Mouse (Mus musculus): ENCODE data around the gene Mrps12. TPM values are rescaled to one million over a fixed set of nuclear protein-coding genes. Genes with fewer than 3 reads are reported as not detected.
A peak's percentile ranks its signal among the peaks of the same experiment; 100 is the strongest.

Mrps12 gene
- 116 and 124 TPM in 2 replicates for polyA plus RNA-seq (2015; fragmentation: Nextera tagmentation; extraction: Ambion mirVana)

DNA sequence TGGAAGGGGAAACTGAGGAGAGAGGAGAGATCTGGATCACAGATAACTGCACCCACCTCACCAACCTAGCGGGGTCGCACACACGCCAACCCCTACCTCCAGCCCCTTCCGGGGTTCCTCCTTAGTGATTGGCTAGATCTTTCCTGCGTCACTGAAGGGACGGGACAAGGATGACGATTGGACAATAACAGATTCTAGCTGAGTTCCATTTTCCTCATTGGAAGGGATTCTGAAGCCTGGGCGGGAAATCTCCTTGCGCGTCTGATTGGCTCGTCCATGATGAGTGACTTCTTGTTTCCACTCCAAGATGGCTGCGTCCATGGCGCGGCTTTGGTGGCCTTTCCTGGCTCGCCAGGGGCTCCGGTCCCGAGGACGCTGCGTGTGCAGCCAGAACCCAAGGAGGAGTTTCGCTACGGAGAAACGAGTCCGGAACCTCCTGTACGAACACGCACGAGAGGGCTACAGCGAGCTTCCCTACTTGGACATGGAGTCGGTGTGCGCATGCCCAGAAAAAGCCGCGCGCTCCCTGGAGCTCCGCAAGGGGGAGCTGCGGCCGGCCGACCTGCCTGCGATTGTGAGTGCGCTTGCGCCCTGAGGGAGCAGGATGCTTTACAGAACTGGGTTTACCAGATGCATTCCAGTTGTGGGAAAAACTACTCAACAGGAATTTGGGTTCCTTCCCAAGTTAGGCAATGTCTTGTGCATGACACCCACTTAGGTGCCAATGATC, at the start of gene Mrps12, which contains the start of gene Sars2:
Mrps12 (minus strand) TSS at position 112 of the 730 bp plus-strand sequence.
Sars2 (plus strand) TSS at position 284 of the 730 bp plus-strand sequence.
- Histone ChIP-seq H3K4me3 (peak within 1 kb of the TSS; percentile 79), H3K4me1 (peaks cover 17% of the 10 kb centered on the region), H3K9me3 (no peaks in the 10 kb centered on the region), H3K36me3 (peaks cover 35% of the 10 kb centered on the region), H3K27ac (peak within 1 kb of the TSS; percentile 92), H3K27me3 (no peaks in the 10 kb centered on the region), H3K9ac (peak within 1 kb of the TSS; percentile 82), H3K4me2 (peak within 1 kb of the TSS; percentile 77)
- under 1% methylated on average over 39 of the region's 39 CpGs for WGBS
- ATAC-seq (ENCODE audit: borderline replicate concordance, extremely low read depth, low FRiP score, low TSS enrichment) = peak; percentile 98

DNA sequence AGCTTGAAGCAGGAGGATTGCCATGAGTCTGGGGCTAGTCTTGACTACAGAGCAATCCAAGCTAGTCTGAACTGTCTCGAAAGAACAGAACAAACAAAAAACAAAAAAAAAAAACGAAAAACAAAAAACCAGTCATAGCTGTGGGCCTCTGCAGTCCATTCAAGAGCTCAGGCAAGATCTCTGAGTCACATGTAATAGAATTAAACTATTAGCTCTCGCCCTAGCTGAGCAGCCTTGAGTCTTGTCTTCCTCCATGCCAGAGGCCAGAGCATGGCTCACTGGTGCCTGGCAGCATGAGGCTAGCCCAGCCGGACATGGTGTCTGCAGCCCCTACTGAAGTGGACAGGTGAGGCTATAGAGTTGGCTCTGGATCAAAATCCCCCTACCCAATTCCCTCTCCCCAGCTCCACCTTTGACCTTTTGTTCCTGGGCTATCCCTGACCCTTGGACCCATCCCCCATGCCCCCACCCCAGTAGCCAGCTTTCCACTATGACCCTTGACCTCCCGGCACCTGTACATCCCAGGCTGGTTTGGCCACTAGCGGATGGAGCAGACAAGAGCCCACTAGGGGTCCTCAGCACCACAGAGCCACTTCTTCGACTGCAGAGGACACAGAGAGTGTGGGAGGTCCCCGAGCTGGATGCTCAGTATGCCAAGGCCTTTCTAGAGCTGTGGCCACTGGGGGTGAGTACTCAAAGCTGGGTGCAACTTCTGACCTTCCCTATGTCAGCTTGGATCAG, 48.6 kb upstream of the Mrps12 start:
- Histone ChIP-seq H3K9ac (no peak overlapping the region), H3K36me3 (no peaks in the 10 kb centered on the region), H3K4me2 (no peak overlapping the region), H3K27ac (no peak overlapping the region), H3K4me3 (no peak overlapping the region), H3K9me3 (no peaks in the 10 kb centered on the region), H3K4me1 (peaks cover 11% of the 10 kb centered on the region; the same call in 1 of the 2 replicates), H3K27me3 (no peaks in the 10 kb centered on the region)
- 48% methylated on average over 8 of the region's 8 CpGs for WGBS
- no peak for ATAC-seq (ENCODE audit: borderline replicate concordance, extremely low read depth, low FRiP score, low TSS enrichment)

GRCm38 (mm10) chr7:28789235-28789634, 47.6 kb upstream of the Mrps12 start:
- Histone ChIP-seq H3K4me2 (no peak overlapping the region), H3K27me3 (no peaks in the 10 kb centered on the region), H3K27ac (no peak overlapping the region), H3K4me1 (peaks cover 11% of the 10 kb centered on the region; the same call in 1 of the 2 replicates), H3K4me3 (no peak overlapping the region), H3K36me3 (no peaks in the 10 kb centered on the region), H3K9me3 (no peaks in the 10 kb centered on the region), H3K9ac (no peak overlapping the region)
- ATAC-seq (ENCODE audit: borderline replicate concordance, extremely low read depth, low FRiP score, low TSS enrichment) = no peak
- 42% methylated on average over 3 of the region's 3 CpGs for WGBS

- no peak for ATAC-seq (ENCODE audit: borderline replicate concordance, extremely low read depth, low FRiP score, low TSS enrichment)
- Histone ChIP-seq H3K36me3 (no peaks in the 10 kb centered on the region), H3K9me3 (no peaks in the 10 kb centered on the region), H3K4me2 (no peak within 1 kb of the TSS), H3K27me3 (no peaks in the 10 kb centered on the region), H3K4me3 (no peak within 1 kb of the TSS), H3K4me1 (peaks cover 11% of the 10 kb centered on the region; the same call in 1 of the 2 replicates), H3K27ac (no peak within 1 kb of the TSS), H3K9ac (no peak within 1 kb of the TSS)
- 56% methylated on average over 5 of the region's 5 CpGs for WGBS
Measured at GRCm38 (mm10) chr7:28788307-28789195, 46.9 kb upstream of the Mrps12 start, which contains the start of gene Rinl. TSS of gene Rinl (plus strand) at chr7:28788969.

- ATAC-seq (ENCODE audit: borderline replicate concordance, extremely low read depth, low FRiP score, low TSS enrichment) = no peak
- H3K9ac ChIP-seq = no peak overlapping the region
- no peak overlapping the region for H3K27ac ChIP-seq
- no peak overlapping the region for H3K4me2 ChIP-seq
- WGBS = 95% methylated on average over 9 of the region's 9 CpGs
- peaks cover 11% of the 10 kb centered on the region; the same call in 1 of the 2 replicates for H3K4me1 ChIP-seq
- no peaks in the 10 kb centered on the region for H3K9me3 ChIP-seq
- no peak overlapping the region for H3K4me3 ChIP-seq
- no peaks in the 10 kb centered on the region for H3K27me3 ChIP-seq
- H3K36me3 ChIP-seq = no peaks in the 10 kb centered on the region
Measured at GRCm38 (mm10) chr7:28787884-28788283, 46.3 kb upstream of the Mrps12 start.

GRCm38 (mm10) chr7:28785161-28785560, 43.5 kb upstream of the Mrps12 start:
- no peaks in the 10 kb centered on the region for H3K27me3 ChIP-seq
- 60% methylated on average over 5 of the region's 5 CpGs for WGBS
- no peak overlapping the region for H3K9ac ChIP-seq
- no peak overlapping the region for H3K4me3 ChIP-seq
- no peak for ATAC-seq (ENCODE audit: borderline replicate concordance, extremely low read depth, low FRiP score, low TSS enrichment)
- no peaks in the 10 kb centered on the region for H3K9me3 ChIP-seq
- peaks cover 16% of the 10 kb centered on the region for H3K4me1 ChIP-seq
- no peak overlapping the region for H3K27ac ChIP-seq
- no peaks in the 10 kb centered on the region for H3K36me3 ChIP-seq
- no peak overlapping the region for H3K4me2 ChIP-seq

DNA sequence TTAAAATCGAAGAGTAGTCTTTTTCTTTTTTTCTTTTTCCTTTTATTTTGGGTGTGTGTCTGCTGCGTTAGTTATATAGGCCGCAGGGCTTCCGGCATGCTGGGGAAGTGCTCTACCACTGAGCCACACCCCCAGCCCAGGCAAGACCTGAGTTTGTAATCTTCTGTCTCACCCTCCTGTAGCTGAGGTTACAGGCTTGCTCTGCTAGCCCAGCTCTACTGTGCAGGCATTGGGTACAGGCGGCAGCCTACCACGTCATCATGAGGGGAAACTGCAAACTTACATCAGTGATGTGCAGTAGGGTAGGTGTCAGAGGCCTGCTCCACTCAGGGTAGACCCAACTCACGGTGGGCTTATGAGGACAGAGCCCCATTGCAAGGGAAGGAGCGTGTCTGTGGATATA, 39.6 kb upstream of the Mrps12 start:
- WGBS = 86% methylated on average over 8 of the region's 8 CpGs
- Histone ChIP-seq H3K9me3 (no peaks in the 10 kb centered on the region), H3K4me2 (no peak overlapping the region), H3K4me3 (no peak overlapping the region), H3K36me3 (no peaks in the 10 kb centered on the region; the same call in 1 of the 2 replicates), H3K9ac (no peak overlapping the region), H3K27me3 (no peaks in the 10 kb centered on the region), H3K27ac (no peak overlapping the region), H3K4me1 (peaks cover 6% of the 10 kb centered on the region)
- no peak for ATAC-seq (ENCODE audit: borderline replicate concordance, extremely low read depth, low FRiP score, low TSS enrichment)

DNA sequence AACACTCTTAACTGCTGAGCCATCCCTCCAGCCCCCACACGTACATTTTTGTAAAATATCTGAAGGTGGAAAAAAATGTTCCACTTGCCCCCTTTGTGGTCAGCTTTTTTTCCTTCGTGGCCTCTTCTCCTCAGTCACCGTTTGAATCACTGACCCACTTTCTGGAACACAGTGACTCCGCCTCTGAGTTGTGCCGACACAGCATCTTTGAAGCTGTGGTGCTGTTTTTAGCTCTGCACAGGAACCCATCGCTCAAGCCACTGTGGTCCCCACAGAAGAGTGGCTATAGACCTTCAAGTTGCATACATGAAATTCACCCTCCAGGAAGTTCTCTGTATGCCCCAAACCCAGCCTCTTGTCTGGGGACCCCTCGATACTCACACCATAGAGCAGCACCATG, 39.2 kb upstream of the Mrps12 start:
- 69% methylated on average over 7 of the region's 7 CpGs for WGBS
- Histone ChIP-seq H3K9ac (no peak overlapping the region), H3K36me3 (no peaks in the 10 kb centered on the region; the same call in 1 of the 2 replicates), H3K27ac (no peak overlapping the region), H3K4me1 (peaks cover 6% of the 10 kb centered on the region), H3K4me3 (no peak overlapping the region), H3K27me3 (no peaks in the 10 kb centered on the region), H3K9me3 (no peaks in the 10 kb centered on the region), H3K4me2 (no peak overlapping the region)
- ATAC-seq (ENCODE audit: borderline replicate concordance, extremely low read depth, low FRiP score, low TSS enrichment) = no peak

GRCm38 (mm10) chr7:28780067-28780658, 38.5 kb upstream of the Mrps12 start:
- H3K9ac ChIP-seq = 0 out of 2 replicates have a peak overlapping the region, but pooled peaks have one; percentile 19
- peak; percentile 65; the same call in 1 of the 2 replicates for ATAC-seq (ENCODE audit: borderline replicate concordance, extremely low read depth, low FRiP score, low TSS enrichment)
- H3K4me2 ChIP-seq = no peak overlapping the region
- 46% methylated on average over 6 of the region's 6 CpGs for WGBS
- H3K27me3 ChIP-seq = no peaks in the 10 kb centered on the region
- no peak overlapping the region for H3K4me3 ChIP-seq
- no peak overlapping the region for H3K27ac ChIP-seq
- H3K9me3 ChIP-seq = no peaks in the 10 kb centered on the region
- peaks cover 6% of the 10 kb centered on the region for H3K4me1 ChIP-seq
- no peaks in the 10 kb centered on the region; the same call in 1 of the 2 replicates for H3K36me3 ChIP-seq

DNA sequence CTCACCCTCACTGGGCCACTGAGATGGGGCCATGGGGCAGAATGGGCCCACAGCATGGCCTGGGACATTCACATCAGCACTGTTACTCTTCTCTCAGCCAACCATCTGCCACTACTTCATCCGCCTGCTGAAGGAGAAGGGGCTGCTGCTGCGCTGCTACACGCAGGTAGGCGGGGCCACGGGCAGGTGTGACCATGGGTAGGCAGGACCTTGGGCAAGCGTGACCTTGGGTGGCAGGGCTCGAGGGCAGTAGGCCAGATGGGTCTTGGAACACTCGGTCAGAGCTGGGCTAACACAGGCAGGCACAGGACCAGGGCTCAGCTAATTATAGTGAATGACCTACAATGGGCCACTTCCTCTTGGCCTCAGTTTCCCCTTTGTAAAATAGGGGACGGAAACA, 37.2 kb upstream of the Mrps12 start:
- 79% methylated on average over 9 of the region's 9 CpGs for WGBS
- Histone ChIP-seq H3K36me3 (no peaks in the 10 kb centered on the region; the same call in 1 of the 2 replicates), H3K27me3 (no peaks in the 10 kb centered on the region), H3K27ac (no peak overlapping the region), H3K4me3 (no peak overlapping the region), H3K9me3 (no peaks in the 10 kb centered on the region), H3K4me2 (no peak overlapping the region), H3K9ac (no peak overlapping the region), H3K4me1 (peaks cover 6% of the 10 kb centered on the region)
- ATAC-seq (ENCODE audit: borderline replicate concordance, extremely low read depth, low FRiP score, low TSS enrichment) = no peak

DNA sequence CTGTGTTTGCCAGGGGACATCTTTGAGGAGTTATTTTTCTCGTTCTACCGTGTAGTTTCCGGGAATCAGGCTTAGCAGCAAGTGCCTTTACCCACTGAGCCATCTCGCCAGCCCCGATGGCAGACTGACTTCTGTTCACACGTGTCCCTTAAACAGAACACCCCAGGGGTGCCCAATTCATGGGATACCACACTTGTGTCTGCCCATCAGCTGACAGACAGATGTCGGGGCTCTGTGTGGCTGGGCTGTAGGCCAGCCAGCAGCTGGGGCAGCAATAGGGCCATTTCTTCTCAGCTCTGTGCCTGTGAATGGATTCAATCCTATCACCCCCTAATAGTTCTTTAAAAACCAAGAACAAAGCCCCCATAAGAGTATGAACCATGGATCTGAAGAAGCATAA, 33.5 kb upstream of the Mrps12 start:
- no peak overlapping the region for H3K4me3 ChIP-seq
- no peak overlapping the region for H3K27ac ChIP-seq

More for the DNA sequence above, 33.5 kb upstream of the Mrps12 start:
- WGBS = 89% methylated on average over 7 of the region's 7 CpGs
- Histone ChIP-seq H3K9ac (no peak overlapping the region), H3K4me1 (peaks cover under 1% of the 10 kb centered on the region), H3K9me3 (no peaks in the 10 kb centered on the region), H3K36me3 (no peaks in the 10 kb centered on the region; the same call in none of the 2 replicates), H3K27me3 (no peaks in the 10 kb centered on the region), H3K4me2 (no peak overlapping the region)
- ATAC-seq (ENCODE audit: borderline replicate concordance, extremely low read depth, low FRiP score, low TSS enrichment) = no peak
